Comparison of ENCODE assay signal across 29 mouse cellular contexts in genomic region chr8:70435156-70435555, GRCm38 (mm10). TPM values are rescaled to one million over a fixed set of nuclear protein-coding genes. Genes with fewer than 3 reads are reported as not detected.
DNase-seq lines count a peak whose midpoint lies in the region; ATAC-seq lines count a peak whose summit lies in the region.
"Had no signal": no experiment of that assay in that cellular context is flagged by ENCODE, and none has a peak within 500 bp of the region (broad histone marks: within the 10 kb centered on the region; RNA-seq: fewer than 3 reads in every experiment).

No protein-coding gene starts in this region.

- no peak overlapping the region for H3K4me2 ChIP-seq in midbrain, embryonic 13.5 days (replicated peaks)
- H3K4me2 ChIP-seq in midbrain, embryonic 15.5 days = no peak overlapping the region
- H3K4me2 ChIP-seq: embryonic facial prominence, embryonic 13.5 days; forebrain, embryonic 12.5 days; forebrain, embryonic 15.5 days; heart, embryonic 12.5 days; heart, embryonic 15.5 days; hindbrain, embryonic 15.5 days had no signal

- H3K9me3 ChIP-seq in midbrain, embryonic 13.5 days = no peaks in the 10 kb centered on the region
- H3K9me3 ChIP-seq in midbrain, embryonic 15.5 days = no peaks in the 10 kb centered on the region
- H3K9me3 ChIP-seq: embryonic facial prominence, embryonic 10.5 days; embryonic facial prominence, embryonic 13.5 days; forebrain, embryonic 12.5 days; forebrain, embryonic 15.5 days; G1E; heart, embryonic 12.5 days; heart, embryonic 15.5 days; hindbrain, embryonic 10.5 days; hindbrain, embryonic 15.5 days had no signal

- H3K9ac ChIP-seq in midbrain, embryonic 13.5 days (replicated peaks) = 0 out of 2 replicates have a peak overlapping the region, but pooled peaks have one; percentile 14
- H3K9ac ChIP-seq in midbrain, embryonic 15.5 days = no peak overlapping the region
- H3K9ac ChIP-seq: embryonic facial prominence, embryonic 13.5 days; forebrain, embryonic 12.5 days; forebrain, embryonic 15.5 days; heart, embryonic 12.5 days; heart, embryonic 15.5 days; hindbrain, embryonic 15.5 days had no signal

- no peak for ATAC-seq in midbrain, embryonic 13.5 days
- no peak for ATAC-seq in midbrain, embryonic 15.5 days (replicated peaks)
- ATAC-seq: forebrain, embryonic 15.5 days; Patski had no signal

- peak; percentile 66 to 75 for DNase-seq in cerebellum, postnatal 10 days
- DNase-seq in cerebellum, postnatal 4 days (ENCODE audit: low spot score in 2 of 2) = no peak
- DNase-seq in cerebellum, postnatal 36 days = peak; percentile 57 to 61
- DNase-seq in cerebellum, adult 11 months = no peak
- DNase-seq: adrenal gland, postnatal 10 days; adrenal gland, postnatal 36 days; B cell, adult 2 months; cerebellum, adult 9-10 months; embryo, embryonic 11 days; gastrocnemius, postnatal 25 days; heart, adult 18-20 months; heart, postnatal 10 days; heart, postnatal 36 days; kidney, adult 11 months; kidney, adult 8-10 months had no signal

- no peak overlapping the region for H3K27ac ChIP-seq in midbrain, embryonic 13.5 days
- H3K27ac ChIP-seq in midbrain, embryonic 15.5 days = no peak overlapping the region
- H3K27ac ChIP-seq: embryonic facial prominence, embryonic 10.5 days; embryonic facial prominence, embryonic 13.5 days; forebrain, embryonic 15.5 days; heart, embryonic 15.5 days; hindbrain, embryonic 10.5 days; hindbrain, embryonic 15.5 days had no signal

- H3K4me3 ChIP-seq in midbrain, embryonic 13.5 days (replicated peaks) = no peak overlapping the region
- H3K4me3 ChIP-seq in midbrain, embryonic 15.5 days = no peak overlapping the region
- H3K4me3 ChIP-seq: embryonic facial prominence, embryonic 10.5 days; embryonic facial prominence, embryonic 13.5 days; erythroblast, embryonic 14.5 days; forebrain, embryonic 12.5 days; forebrain, embryonic 15.5 days; heart, embryonic 12.5 days; heart, embryonic 15.5 days; hindbrain, embryonic 10.5 days; hindbrain, embryonic 15.5 days had no signal

- 96% methylated on average over 5 of the region's 5 CpGs for WGBS in midbrain, embryonic 13.5 days
- whole genome bisulfite sequencing in midbrain, embryonic 15.5 days = 93% methylated on average over 5 of the region's 5 CpGs

- peaks cover 26% of the 10 kb centered on the region for H3K4me1 ChIP-seq in midbrain, embryonic 13.5 days (replicated peaks)
- H3K4me1 ChIP-seq in midbrain, embryonic 15.5 days = peaks cover 24% of the 10 kb centered on the region

- H3K36me3 ChIP-seq in midbrain, embryonic 13.5 days = no peaks in the 10 kb centered on the region; the same call in 1 of the 2 replicates
- H3K36me3 ChIP-seq in midbrain, embryonic 15.5 days (replicated peaks) = no peaks in the 10 kb centered on the region
- H3K36me3 ChIP-seq: embryonic facial prominence, embryonic 10.5 days; embryonic facial prominence, embryonic 13.5 days; forebrain, embryonic 12.5 days; forebrain, embryonic 15.5 days; heart, embryonic 12.5 days; heart, embryonic 15.5 days; hindbrain, embryonic 10.5 days; hindbrain, embryonic 15.5 days had no signal

- H3K27me3 ChIP-seq in midbrain, embryonic 13.5 days = no peaks in the 10 kb centered on the region
- H3K27me3 ChIP-seq in midbrain, embryonic 15.5 days (replicated peaks) = no peaks in the 10 kb centered on the region
- H3K27me3 ChIP-seq: CH12.LX; embryonic facial prominence, embryonic 13.5 days; forebrain, embryonic 12.5 days; forebrain, embryonic 15.5 days; heart, embryonic 12.5 days; heart, embryonic 15.5 days; hindbrain, embryonic 15.5 days; Patski had no signal

RNA-seq across cellular contexts. Expression of gene Crtc1, which starts 4.2 kb away (rescaled TPM):
- 33.9 and 36.1 TPM in 2 replicates for polyA plus RNA-seq in midbrain, embryonic 13.5 days (2015; fragmentation: Nextera tagmentation; extraction: Ambion mirVana)
- polyA plus RNA-seq in midbrain, embryonic 15.5 days (2015; fragmentation: Nextera tagmentation; extraction: Ambion mirVana) = 57.2 and 58.7 TPM in 2 replicates

RNA-seq across cellular contexts. Expression of gene Klhl26, which starts 41.6 kb away (rescaled TPM):
- polyA plus RNA-seq in midbrain, embryonic 13.5 days (2015; fragmentation: Nextera tagmentation; extraction: Ambion mirVana) = 19.3 and 22.2 TPM in 2 replicates
- 31.0 and 31.4 TPM in 2 replicates for polyA plus RNA-seq in midbrain, embryonic 15.5 days (2015; fragmentation: Nextera tagmentation; extraction: Ambion mirVana)

RNA-seq across cellular contexts. Expression of gene Tmem59l, which starts 52.0 kb away (rescaled TPM):
- polyA plus RNA-seq in midbrain, embryonic 13.5 days (2015; fragmentation: Nextera tagmentation; extraction: Ambion mirVana) = 60.6 and 61.5 TPM in 2 replicates
- 123 and 141 TPM in 2 replicates for polyA plus RNA-seq in midbrain, embryonic 15.5 days (2015; fragmentation: Nextera tagmentation; extraction: Ambion mirVana)
- polyA plus RNA-seq: erythroblast, embryonic 14.5 days had no signal

RNA-seq across cellular contexts. Expression of gene Crlf1, which starts 57.8 kb away (rescaled TPM):
- polyA plus RNA-seq in midbrain, embryonic 13.5 days (2015; fragmentation: Nextera tagmentation; extraction: Ambion mirVana) = 0.97 and 1.1 TPM in 2 replicates
- 2.4 and 2.9 TPM in 2 replicates for polyA plus RNA-seq in midbrain, embryonic 15.5 days (2015; fragmentation: Nextera tagmentation; extraction: Ambion mirVana)
- polyA plus RNA-seq: G1E had no signal

Comparison
In these comparisons a context has a peak if more than half of its experiments do, and no peak if none do; other contexts are left out.
1. DNase-seq: peak in cerebellum, postnatal 10 days (2 of 2) and cerebellum, postnatal 36 days (2 of 2); none in cerebellum, postnatal 4 days (0 of 2) and cerebellum, adult 11 months (single experiment).